Mouse (Mus musculus): ENCODE data around the gene Ripor2.

GRCm38 (mm10) chr13:24756756-24757155 is 174.8 kb downstream of the Ripor2 start:
- no peak for TF ChIP-seq CTCF (IDR thresholded peaks at IDR 0.05; ENCODE audit: low read depth, low read length)
- TF ChIP-seq POLR2A (IDR thresholded peaks at IDR 0.05; ENCODE audit: insufficient read depth, low read length) = no peak
- no peak for TF ChIP-seq EP300 (IDR thresholded peaks at IDR 0.05; ENCODE audit: insufficient read depth, low read depth, low read length)

Measured in ES-Bruce4 (cell line).